Mouse (Mus musculus) forebrain, embryonic 15.5 days (tissue): Measurements from ENCODE around the gene BC107364. TPM values are rescaled to one million over a fixed set of nuclear protein-coding genes. Genes with fewer than 3 reads are reported as not detected.
A peak's percentile ranks its signal among the peaks of the same experiment; 100 is the strongest.
"Not testable (repeated sequence)": the region's sequence is repeated elsewhere in the genome, so short reads cannot be mapped to it uniquely, and the experiment has no call there.

Experiments
- ATAC-seq: fragments of 200-750 bp; cut with Nextera tagmentation; replicated peaks from 2 replicates; pipeline ENCODE4 v1.8.0; 2017; ENCODE audit warnings: mild to moderate bottlenecking, moderate TSS enrichment, moderate library complexity
- H3K27ac ChIP-seq: fragments of 300-500 bp; sonication (generic); replicated peaks from 2 replicates; pipeline ENCODE4 v1.5.1; 2015; ENCODE audit warnings: mild to moderate bottlenecking, inconsistent platforms
- H3K27me3 ChIP-seq: fragments of 300-500 bp; sonication (generic); 2 replicates; pipeline ENCODE4 v1.6.1; 2015; ENCODE audit warnings: inconsistent platforms
- H3K36me3 ChIP-seq: fragments of 300-500 bp; sonication (generic); 2 replicates; pipeline ENCODE4 v1.6.1; 2015; ENCODE audit warnings: mild to moderate bottlenecking, inconsistent platforms
- H3K4me1 ChIP-seq: fragments of 300-500 bp; sonication (generic); 2 replicates; pipeline ENCODE4 v1.6.1; 2015; ENCODE audit warnings: inconsistent platforms
- H3K4me2 ChIP-seq: fragments of 300-500 bp; sonication (generic); replicated peaks from 2 replicates; pipeline ENCODE4 v1.6.1; 2015; ENCODE audit warnings: mild to moderate bottlenecking, inconsistent platforms
- H3K4me3 ChIP-seq: fragments of 300-500 bp; sonication (generic); 2 replicates; pipeline ENCODE4 v1.5.1; 2015; ENCODE audit warnings: mild to moderate bottlenecking, inconsistent platforms
- H3K9ac ChIP-seq: fragments of 300-500 bp; sonication (generic); replicated peaks from 2 replicates; pipeline ENCODE4 v1.6.1; 2015; ENCODE audit warnings: mild to moderate bottlenecking, inconsistent platforms
- H3K9me3 ChIP-seq: fragments of 300-500 bp; sonication (generic); 2 replicates; pipeline ENCODE4 v1.6.1; 2016; ENCODE audit warnings: inconsistent platforms
- WGBS: fragments of 180-500 bp; shearing (Covaris S2); methylation state at CpG from one replicate; pipeline ENCODE4 v1.1.7; 2015; ENCODE audit warnings: mixed read lengths; 5-methylcytosine and 5-hydroxymethylcytosine counted together
- polyA plus RNA-seq: library from polyadenylated mRNA; unstranded; fragments of >200 nt; fragmentation: Nextera tagmentation; extraction: Ambion mirVana; gene quantifications from 2 replicates; pipeline ENCODE4 v1.2.1, GENCODE M21; 2015

The BC107364 gene
- polyA plus RNA-seq, 1 experiment from 2014 or later, result not detected

DNA sequence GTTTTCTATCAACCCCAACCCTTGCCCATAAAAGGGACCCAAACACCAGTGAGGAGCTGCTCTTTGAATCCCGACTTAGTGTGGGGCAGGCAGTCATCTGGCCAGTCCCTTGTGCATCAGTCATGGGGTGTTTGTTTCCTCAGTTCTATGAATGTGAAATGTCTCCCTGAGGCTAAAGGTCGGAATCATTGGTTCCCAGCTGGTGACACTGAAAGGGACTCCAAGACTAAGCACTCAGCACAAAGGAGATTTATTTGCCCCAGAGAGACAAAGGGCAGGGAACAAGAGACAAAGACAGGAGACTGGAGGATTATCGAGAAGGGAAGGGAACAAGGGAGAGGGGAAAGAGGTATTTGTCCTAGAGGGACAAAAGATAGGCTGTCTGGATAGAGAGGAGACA lies 19.9 kb downstream of the BC107364 start:
- Histone ChIP-seq H3K9ac (no peak overlapping the region), H3K4me1 (no peaks in the 10 kb centered on the region), H3K36me3 (no peaks in the 10 kb centered on the region), H3K27me3 (peaks cover 56% of the 10 kb centered on the region), H3K9me3 (no peaks in the 10 kb centered on the region), H3K27ac (no peak overlapping the region), H3K4me2 (no peak overlapping the region), H3K4me3 (no peak overlapping the region)
- no peak for ATAC-seq
- WGBS, result 2% methylated on average over 3 of the region's 3 CpGs

DNA sequence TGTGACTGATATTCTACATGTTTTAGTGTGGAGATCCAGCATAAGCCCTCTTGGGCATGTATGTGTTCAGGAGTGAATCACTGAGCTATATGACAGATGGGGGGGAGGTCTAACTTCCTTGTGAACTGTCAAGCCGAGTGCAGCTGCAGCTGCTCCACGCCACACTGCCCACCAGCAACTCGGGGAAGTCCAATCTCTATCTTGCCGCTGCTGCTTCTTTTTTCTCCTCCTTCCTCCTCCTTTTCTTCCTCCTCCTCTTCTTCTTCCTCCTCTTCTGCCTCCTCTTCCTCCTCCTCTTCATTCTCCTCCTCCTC lies 22.3 kb downstream of the BC107364 start:
- H3K4me1 ChIP-seq, result no peaks in the 10 kb centered on the region; the same call in 1 of the 2 replicates
- H3K36me3 ChIP-seq, result no peaks in the 10 kb centered on the region
- H3K27ac ChIP-seq, result no peak overlapping the region
- H3K9ac ChIP-seq, result no peak overlapping the region
- no peak overlapping the region for H3K4me2 ChIP-seq
- H3K9me3 ChIP-seq, result no peaks in the 10 kb centered on the region
- ATAC-seq, result no peak
- H3K27me3 ChIP-seq, result peaks cover 37% of the 10 kb centered on the region
- 87% methylated on average over 4 of the region's 4 CpGs for WGBS
- H3K4me3 ChIP-seq, result no peak overlapping the region

DNA sequence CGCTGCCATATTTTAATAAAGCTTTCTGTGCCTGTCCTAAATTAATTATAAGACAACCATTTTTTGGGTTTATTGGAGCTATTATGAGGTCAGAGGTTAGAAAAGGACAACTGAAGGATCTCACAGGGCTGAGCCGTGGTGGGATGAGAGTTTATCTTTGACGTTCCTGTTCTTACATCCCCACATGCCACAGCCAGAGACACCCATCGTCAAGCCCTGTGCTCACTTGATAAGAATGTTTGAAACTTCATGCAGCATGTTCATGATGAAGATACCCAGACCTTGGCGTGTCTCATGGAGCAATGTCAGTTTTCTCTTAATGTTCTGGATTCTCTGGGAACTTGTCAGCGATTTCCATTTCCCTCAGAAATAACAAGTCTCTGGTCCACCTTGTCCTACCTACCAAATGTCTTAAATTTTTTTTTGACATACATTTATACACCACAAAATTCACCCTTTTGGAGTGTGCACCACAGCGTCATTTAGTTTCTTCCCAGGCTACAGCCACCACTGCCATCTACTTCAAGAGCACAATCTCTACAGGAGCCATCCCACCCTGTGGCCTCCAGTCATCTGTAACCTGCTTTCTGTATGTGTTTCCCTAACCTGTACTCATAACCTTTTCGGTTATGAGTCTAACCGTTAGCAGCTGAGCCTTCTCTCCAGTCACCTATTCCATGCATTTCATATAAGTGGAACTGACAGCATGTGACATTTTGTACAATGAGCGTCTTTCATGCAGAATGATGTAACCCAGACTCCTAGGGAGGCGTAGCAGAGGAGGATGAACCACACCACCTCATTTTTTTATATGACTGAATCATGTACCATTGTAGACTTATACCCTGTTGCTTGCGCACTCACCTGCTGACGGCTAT lies 22.9 kb downstream of the BC107364 start:
- H3K27me3 ChIP-seq, result peaks cover 32% of the 10 kb centered on the region
- H3K4me2 ChIP-seq, result no peak overlapping the region
- H3K9me3 ChIP-seq, result no peaks in the 10 kb centered on the region
- 92% methylated on average over 13 of the region's 13 CpGs for WGBS
- H3K27ac ChIP-seq, result no peak overlapping the region
- no peaks in the 10 kb centered on the region; the same call in 1 of the 2 replicates for H3K4me1 ChIP-seq
- H3K9ac ChIP-seq, result no peak overlapping the region
- no peak for ATAC-seq
- H3K36me3 ChIP-seq, result no peaks in the 10 kb centered on the region
- no peak overlapping the region for H3K4me3 ChIP-seq

DNA sequence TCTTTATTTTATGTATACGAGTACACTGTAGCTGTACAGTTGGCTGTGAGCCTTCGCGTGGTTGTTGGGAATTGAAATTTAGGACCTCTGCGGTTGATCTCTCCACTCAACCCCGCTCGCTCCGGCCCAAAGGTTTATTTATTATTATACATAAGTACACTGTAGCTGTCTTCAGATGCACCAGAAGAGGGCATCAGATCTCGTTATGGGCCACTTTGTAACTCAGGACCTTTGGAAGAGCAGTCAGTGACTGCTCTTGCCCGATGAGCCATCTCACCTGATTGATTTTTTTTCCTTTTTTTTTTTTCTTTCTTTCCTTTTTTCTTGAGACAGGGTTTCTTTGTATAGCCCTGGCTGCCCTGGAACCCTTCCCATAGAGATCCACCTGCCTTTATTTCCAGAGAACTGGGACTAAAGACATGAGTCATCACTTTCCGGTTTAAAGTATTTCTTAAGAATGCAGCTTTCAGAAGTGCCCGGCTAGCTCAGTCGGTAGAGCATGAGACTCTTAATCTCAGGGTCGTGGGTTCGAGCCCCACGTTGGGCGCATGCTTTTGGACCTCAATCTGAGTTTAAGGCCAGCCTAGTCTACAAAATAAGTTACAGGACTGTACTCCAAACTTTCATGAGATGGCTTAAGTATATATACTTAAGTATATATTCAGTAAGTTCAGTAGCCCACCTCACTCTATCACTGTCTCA lies 24.2 kb downstream of the BC107364 start:
- no peaks in the 10 kb centered on the region; the same call in 1 of the 2 replicates for H3K4me1 ChIP-seq
- ATAC-seq, result no peak
- H3K4me2 ChIP-seq, result no peak overlapping the region
- H3K27me3 ChIP-seq, result peaks cover 20% of the 10 kb centered on the region
- no peak overlapping the region for H3K9ac ChIP-seq
- H3K4me3 ChIP-seq, result no peak overlapping the region
- H3K27ac ChIP-seq, result no peak overlapping the region
- no peaks in the 10 kb centered on the region for H3K36me3 ChIP-seq
- WGBS, result 11% methylated on average over 16 of the region's 16 CpGs
- no peaks in the 10 kb centered on the region for H3K9me3 ChIP-seq

DNA sequence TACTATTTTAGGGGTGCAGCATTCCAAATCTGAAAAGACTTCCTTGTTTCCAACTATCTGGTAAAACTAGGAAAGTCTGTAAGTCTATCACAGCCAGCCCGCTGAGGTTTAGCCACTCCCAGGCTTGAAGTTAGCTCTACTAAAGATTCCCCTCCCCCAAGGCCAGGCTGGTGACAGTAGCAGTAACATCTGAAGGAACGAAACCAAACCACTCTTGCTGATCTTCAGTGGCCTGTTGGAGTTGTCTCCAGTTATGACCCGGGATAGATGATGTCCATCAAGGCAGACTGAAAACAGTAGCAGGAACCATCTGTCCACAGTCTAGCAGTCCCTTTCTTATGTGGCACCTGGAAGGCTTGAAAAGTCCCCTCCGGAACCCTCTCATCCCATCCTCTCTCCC lies 24.8 kb downstream of the BC107364 start:
- peaks cover 19% of the 10 kb centered on the region for H3K27me3 ChIP-seq

DNA sequence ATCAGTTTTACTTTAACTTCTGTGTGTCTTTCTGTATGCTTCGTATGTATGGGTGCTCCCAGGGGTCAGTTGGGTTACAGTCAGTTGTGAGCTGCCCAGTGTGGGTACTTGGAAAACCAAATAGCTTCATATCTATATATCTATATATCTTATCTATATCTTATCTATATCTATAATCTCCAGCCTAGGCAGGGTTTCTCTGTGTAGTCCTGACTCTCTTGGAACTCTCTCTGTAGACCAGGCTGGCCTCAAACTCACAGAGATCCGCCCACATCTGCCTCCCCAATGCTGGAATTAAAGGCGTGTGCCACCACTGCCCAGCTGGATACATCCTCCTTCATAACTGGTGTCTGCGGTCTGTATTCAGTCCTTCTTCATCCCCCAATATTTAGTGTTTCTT lies 25.8 kb downstream of the BC107364 start:
- H3K9ac ChIP-seq, result no peak overlapping the region
- H3K4me3 ChIP-seq, result no peak overlapping the region
- no peaks in the 10 kb centered on the region for H3K36me3 ChIP-seq
- H3K27ac ChIP-seq, result no peak overlapping the region
- no peaks in the 10 kb centered on the region; the same call in 1 of the 2 replicates for H3K4me1 ChIP-seq
- no peaks in the 10 kb centered on the region for H3K9me3 ChIP-seq
- H3K4me2 ChIP-seq, result no peak overlapping the region
- no peak for ATAC-seq
- peaks cover 15% of the 10 kb centered on the region for H3K27me3 ChIP-seq
- WGBS, result 73% methylated on average over 4 of the region's 4 CpGs

More for the DNA sequence above, 24.8 kb downstream of the BC107364 start:
- ATAC-seq, result no peak
- H3K4me3 ChIP-seq, result no peak overlapping the region
- no peaks in the 10 kb centered on the region; the same call in 1 of the 2 replicates for H3K4me1 ChIP-seq
- no peaks in the 10 kb centered on the region for H3K9me3 ChIP-seq
- no peaks in the 10 kb centered on the region for H3K36me3 ChIP-seq
- no peak overlapping the region for H3K9ac ChIP-seq
- WGBS, result 14% methylated on average over 4 of the region's 4 CpGs
- no peak overlapping the region for H3K4me2 ChIP-seq
- no peak overlapping the region for H3K27ac ChIP-seq

DNA sequence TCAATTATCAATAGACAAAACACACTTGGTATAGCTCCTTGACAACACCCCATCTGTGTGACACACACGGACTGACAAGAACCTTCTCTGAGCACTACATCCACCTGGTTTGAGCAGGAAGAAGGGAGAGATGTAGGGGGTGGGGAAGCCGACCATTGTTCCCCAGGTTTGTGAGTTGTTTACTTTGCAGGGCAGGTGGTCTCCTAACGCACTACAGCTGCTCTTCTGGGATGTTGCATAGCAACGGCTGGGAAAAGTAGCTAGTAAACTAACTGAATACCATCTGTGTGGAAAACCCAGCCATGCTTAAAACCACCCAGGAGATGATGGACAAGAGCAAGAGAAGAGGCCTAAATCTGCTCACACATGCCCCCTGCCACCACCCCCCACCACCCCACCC lies 27.7 kb downstream of the BC107364 start:
- WGBS, result 13% methylated on average over 4 of the region's 4 CpGs
- not testable (repeated sequence) for H3K4me2 ChIP-seq, H3K27me3 ChIP-seq, H3K27ac ChIP-seq, H3K36me3 ChIP-seq, H3K9me3 ChIP-seq, H3K9ac ChIP-seq, H3K4me1 ChIP-seq, H3K4me3 ChIP-seq
- ATAC-seq, result peak; percentile 38; the same call in 1 of the 2 replicates

DNA sequence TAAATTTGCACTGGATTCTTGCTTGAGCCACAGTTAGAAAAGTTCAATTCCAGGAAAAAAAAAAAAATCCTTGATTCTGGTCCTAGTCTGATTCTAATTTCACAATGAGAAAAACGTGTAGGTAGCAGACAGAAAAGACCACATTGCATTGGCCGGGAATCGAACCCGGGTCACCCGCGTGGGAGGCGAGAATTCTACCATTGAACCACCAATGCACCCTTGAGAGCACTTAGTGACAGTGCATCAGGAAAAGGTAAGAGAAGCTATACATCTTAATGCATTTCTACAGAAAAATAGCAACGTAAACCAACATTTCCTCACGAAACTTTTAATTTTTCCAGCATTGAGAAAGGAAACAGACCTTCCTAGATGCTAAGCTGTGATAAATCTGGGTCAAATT lies 28.2 kb downstream of the BC107364 start:
- H3K9ac ChIP-seq, result no peak overlapping the region
- no peak overlapping the region for H3K4me2 ChIP-seq
- peaks cover 8% of the 10 kb centered on the region; the same call in 1 of the 2 replicates for H3K27me3 ChIP-seq
- no peak overlapping the region for H3K4me3 ChIP-seq
- no peak for ATAC-seq
- WGBS, result 14% methylated on average over 9 of the region's 9 CpGs
- no peaks in the 10 kb centered on the region; the same call in 1 of the 2 replicates for H3K4me1 ChIP-seq
- no peak overlapping the region for H3K27ac ChIP-seq
- H3K9me3 ChIP-seq, result no peaks in the 10 kb centered on the region
- no peaks in the 10 kb centered on the region for H3K36me3 ChIP-seq

DNA sequence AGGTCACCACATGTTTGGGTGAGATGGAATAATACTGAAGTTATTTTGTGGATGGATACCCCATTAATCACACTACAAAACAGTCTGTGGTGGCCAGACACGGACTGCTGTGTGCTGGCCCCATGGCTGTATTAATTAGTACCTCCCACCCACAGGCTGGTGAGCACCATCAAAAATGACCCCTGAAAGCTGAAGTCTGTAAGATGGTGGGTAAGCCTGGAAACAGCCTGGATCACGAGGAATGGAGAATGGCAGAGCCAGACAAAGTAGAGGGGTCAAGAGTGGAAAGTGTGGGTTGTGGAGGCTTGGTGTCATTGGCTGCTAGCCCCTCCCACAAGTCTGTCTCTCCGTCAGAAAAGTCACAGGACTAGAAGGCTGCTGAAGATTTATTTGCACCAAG lies 31.3 kb downstream of the BC107364 start:
- no peaks in the 10 kb centered on the region; the same call in 1 of the 2 replicates for H3K27me3 ChIP-seq
- no peak overlapping the region for H3K4me2 ChIP-seq
- ATAC-seq, result no peak
- H3K36me3 ChIP-seq, result no peaks in the 10 kb centered on the region
- H3K9ac ChIP-seq, result no peak overlapping the region
- H3K4me1 ChIP-seq, result no peaks in the 10 kb centered on the region; the same call in 1 of the 2 replicates
- no peak overlapping the region for H3K4me3 ChIP-seq
- no peak overlapping the region for H3K27ac ChIP-seq
- no peaks in the 10 kb centered on the region for H3K9me3 ChIP-seq
- WGBS, result 60% methylated on average over 3 of the region's 3 CpGs

DNA sequence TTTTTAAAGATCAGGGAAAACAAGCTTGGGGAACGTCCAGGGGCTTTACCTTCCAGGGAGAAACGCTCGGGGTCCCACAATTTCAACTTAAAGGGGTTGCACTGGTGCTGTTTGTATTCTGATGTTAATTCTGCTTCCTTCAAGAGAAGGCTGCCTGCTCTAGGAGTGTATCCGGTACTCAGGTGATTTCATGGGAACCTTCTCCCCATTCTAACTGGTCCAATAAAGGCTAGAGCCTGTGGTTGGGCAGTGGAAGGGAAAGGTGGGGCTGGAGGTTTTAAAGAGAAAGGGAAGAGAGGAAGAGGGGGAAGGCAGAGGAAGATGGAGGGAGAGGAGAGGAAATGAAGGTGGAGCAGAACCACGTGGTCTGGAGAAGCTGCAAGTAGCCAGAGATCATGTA lies 33.2 kb downstream of the BC107364 start:
- H3K27me3 ChIP-seq, result not testable (repeated sequence)

DNA sequence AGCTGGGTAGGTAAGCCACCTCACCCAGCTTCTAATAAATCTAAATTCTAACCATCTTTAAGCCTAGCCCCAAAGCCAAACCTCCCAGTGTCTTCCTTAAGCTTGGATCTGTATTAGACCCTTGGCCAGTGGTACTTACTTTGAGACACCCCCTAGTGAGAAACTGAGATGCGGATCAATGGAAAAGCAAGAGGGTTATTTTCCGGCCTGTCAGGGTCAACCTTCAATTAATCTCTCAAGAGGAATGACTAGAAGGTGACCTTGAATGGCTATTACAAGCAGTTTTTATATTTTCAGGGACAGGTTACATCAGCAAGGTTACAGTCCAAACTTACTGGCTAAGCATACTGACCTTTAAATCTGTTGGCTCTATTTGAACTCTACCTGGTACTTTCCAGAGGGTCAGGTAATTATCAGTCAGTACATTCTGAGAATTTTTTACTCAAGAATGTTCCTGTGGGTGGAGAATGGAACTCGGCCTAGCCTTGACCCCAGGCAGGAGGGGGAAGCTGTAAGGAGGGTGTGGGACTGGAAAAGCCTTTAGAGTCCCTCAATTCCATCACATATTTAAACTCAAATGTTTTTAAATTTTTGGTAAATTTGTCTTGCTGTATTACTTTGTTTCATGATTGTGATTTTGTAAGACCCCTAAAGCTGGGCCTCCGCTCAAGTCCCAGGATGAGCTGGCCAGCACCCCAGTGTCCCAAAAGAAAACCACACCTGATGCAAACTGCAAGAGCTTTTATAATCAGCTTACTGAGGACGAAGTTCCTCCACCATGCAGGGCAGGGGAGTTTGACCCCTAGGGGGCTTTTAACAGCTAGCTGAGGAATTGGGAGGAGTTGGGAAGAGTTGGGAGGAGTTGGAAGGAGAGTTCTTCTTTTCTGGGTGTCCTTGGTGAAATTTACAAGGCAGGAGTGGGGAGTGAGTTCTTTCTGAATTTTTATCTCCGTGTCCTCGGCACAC lies 34.0 kb downstream of the BC107364 start:
- H3K36me3 ChIP-seq, result no peaks in the 10 kb centered on the region
- peaks cover 7% of the 10 kb centered on the region; the same call in 1 of the 2 replicates for H3K4me1 ChIP-seq
- H3K9ac ChIP-seq, result no peak overlapping the region
- H3K9me3 ChIP-seq, result no peaks in the 10 kb centered on the region
- no peak overlapping the region for H3K4me2 ChIP-seq
- H3K27me3 ChIP-seq, result no peaks in the 10 kb centered on the region; the same call in 1 of the 2 replicates
- no peak overlapping the region for H3K4me3 ChIP-seq
- WGBS, result 79% methylated on average over 7 of the region's 7 CpGs
- no peak for ATAC-seq
- no peak overlapping the region for H3K27ac ChIP-seq

More for the DNA sequence above, 33.2 kb downstream of the BC107364 start:
- not testable (repeated sequence) for H3K4me2 ChIP-seq, H3K27ac ChIP-seq, H3K9ac ChIP-seq, H3K4me1 ChIP-seq, ATAC-seq, H3K9me3 ChIP-seq, H3K4me3 ChIP-seq, H3K36me3 ChIP-seq
- 61% methylated on average over 5 of the region's 5 CpGs for WGBS
